Mouse (Mus musculus): ENCODE results near the gene Spink4. TPM values are rescaled to one million over a fixed set of nuclear protein-coding genes. Genes with fewer than 3 reads are reported as not detected.
"Not testable (repeated sequence)": the region's sequence is repeated elsewhere in the genome, so short reads cannot be mapped to it uniquely, and the experiment has no call there.

Gene Spink4
- polyA plus RNA-seq, 1 experiment from 2014 or later, result 2.6 TPM

DNA sequence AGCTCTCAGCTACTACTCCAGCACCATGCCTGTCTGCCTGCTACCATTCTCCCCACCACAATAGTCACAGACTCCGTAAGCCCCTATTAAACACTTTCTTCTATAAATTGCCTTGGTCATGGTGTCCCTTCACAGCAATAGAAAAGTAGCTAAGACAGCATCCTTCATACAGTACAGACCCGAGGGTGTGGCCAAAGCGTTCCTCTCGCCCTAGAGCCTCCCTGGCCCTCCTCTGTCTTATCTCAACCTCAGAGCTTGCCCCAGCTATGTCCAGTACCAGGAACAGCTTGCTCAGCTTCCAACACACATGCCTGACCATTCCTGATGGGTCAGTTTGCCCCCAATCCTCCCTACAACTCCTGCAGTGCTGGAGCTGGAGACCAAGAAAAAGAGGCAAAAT lies 19.2 kb upstream of the Spink4 start:
- no peak for DNase-seq (ENCODE audit: low spot score)

DNA sequence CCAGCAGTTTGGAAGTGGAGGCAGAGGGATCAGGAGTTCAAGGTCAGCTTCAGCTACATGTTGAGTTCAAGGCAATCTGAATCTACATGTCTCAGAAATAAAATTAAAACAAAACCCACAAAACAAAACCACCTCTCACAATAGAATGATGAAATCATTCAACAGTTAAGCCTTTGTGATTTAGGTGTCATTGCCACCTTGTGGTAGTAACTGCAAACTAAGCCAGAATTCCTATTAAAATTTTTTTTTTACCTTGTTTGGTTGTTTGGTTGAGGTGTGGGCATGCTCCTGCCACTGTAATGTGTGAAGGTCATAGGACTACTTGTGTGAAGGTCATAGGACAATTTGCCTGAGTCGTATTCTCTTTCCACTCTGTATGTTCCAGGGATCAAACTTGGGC lies 13.6 kb upstream of the Spink4 start:
- DNase-seq (ENCODE audit: low spot score), result peak; percentile 60

DNA sequence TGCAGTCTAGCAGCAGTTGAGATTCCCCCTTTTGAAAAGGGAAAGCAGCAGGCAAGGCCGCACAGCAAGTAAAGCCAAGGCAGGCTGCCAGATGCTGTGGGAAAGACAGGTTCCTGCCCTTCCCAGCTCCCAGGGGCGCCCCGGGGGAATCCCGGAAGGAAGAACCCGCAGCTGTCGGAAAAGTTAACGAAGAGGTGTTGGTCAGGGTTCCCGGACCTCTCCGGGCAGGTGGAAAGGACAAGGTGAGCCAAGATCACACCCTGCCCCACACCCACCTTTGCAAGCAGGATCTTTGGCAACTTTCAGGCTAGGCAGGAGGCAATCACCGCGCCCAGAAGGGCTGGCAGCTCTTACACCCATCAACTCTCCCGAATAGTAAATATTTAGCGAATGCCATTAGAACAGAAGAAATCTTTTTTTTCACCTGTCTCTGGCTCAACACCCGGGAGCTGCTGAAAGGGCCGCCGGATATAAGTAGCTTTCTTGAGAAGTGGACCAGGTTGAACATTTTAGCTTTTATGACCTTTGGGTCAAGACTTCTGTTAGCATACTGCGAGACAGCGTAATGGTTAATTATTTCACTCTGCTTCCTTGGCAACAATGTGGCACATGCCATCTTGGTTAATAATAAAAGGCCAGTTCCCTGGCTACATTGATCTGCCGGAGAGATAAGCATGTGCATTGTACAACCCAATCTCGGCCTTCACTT lies 11.4 kb upstream of the Spink4 start:
- DNase-seq (ENCODE audit: low spot score), result no peak

DNA sequence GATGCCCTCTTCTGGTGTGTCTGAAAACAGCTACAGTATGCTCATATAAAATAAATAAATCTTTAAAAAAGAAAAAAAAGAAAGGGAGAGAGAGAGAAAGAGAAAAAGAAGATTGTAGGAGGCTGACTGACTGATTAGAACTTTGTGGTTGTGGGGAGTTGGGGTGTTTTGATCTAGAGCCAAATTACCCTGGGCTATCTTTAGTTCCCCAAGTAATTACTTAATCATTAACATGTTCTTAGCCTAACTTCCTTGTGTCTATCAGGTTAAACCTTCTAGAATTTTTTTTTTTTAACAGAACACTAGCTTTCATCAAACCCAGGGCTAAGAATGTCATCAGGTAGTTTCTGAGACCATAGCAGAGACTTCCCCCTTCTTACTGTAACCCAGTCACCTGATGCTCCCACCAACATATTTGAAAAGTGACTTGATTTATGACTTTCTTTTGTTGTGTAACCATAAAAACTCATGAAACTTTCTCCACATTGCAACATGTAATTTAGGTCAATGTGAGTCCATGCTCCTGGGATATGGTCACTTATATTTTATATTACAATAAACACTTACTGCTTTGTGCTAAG lies 5.5 kb upstream of the Spink4 start:
- DNase-seq (ENCODE audit: low spot score), result no peak

DNA sequence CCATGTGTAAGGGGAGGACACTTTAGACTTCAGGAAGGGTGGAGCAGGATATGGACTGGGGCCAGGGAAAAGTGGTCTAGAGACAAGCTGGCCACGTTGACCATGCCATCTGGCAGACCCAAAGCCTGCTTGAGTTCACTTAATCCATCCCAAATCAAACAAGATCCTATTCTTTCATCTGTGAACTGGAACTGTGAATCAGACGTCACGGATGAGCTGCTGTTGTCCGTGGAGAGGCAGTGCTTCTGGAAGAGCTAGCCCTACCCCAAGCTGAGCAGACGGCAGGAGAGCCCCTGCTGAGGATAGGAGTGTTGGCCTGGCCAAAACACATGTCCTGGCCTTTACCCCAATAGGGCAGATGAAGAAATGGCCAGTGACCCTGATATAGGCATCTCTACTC lies 3.9 kb upstream of the Spink4 start:
- DNase-seq (ENCODE audit: low spot score), result no peak

DNA sequence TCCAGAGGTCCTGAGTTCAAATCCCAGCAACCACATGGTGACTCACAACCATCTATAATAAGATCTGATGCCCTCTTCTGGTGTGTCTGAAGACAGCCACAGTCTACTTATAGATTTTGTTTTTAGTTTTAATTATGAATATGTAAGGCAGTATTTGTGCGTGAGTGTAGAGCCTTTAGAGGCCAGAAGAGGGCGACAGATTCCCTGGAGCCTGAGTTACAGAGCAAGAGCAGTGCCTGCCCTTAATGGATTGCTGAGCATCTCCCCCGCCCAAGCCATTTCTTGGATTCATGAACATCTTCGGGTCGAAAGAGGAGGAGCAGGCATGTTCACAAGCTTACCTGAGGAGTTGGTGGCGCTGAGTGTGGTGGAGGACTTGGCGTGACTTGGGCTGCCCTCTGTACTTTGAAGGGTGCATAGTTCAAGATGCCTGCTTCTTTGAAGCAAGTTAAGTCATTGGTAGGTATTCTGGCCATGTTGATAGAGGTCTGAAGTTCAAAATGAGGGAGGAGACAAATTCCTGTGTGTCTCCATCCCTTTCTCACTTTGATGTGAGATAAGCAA lies 3.2 kb upstream of the Spink4 start:
- DNase-seq (ENCODE audit: low spot score), result no peak

DNA sequence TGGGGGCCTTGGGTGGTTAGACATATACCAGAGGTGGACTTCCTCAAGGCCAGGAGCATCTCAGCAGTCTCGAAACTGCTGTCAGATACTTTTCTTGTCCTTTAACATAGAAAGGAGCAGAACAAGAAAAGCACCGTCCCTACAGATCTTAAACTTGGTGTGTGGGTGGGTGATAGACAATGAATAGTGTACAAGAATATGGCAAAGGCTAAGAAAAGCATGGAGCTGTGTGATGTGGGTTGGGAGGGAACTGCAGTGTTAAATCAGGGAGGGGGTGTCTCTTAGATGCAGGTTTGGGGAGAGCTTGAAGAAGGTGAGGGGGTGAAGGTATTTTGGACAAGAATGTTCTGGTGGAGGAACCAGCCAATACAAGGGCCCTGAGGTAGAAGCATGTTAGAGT lies 724 bp downstream of the Spink4 start:
- DNase-seq (ENCODE audit: low spot score), result no peak

DNA sequence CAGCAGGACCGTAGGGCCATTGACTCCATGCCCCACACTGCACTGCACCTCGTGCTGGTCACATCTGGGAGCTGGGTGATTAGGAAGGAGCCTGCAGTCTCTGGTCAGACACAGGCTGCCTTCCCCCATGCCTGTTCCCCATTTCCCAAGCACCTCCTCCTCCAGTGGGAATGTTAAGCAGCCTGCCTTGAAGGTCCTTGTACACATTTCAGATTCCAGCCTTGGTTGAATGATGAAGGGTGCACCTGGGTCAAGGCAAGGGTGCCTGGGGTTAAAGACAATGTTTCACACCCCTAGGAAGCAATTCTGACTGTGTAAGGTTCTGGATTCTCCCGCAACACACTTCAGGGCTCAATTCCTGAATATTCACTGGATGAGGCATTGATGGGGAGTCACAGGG lies 1.4 kb downstream of the Spink4 start:
- DNase-seq (ENCODE audit: low spot score), result no peak

DNA sequence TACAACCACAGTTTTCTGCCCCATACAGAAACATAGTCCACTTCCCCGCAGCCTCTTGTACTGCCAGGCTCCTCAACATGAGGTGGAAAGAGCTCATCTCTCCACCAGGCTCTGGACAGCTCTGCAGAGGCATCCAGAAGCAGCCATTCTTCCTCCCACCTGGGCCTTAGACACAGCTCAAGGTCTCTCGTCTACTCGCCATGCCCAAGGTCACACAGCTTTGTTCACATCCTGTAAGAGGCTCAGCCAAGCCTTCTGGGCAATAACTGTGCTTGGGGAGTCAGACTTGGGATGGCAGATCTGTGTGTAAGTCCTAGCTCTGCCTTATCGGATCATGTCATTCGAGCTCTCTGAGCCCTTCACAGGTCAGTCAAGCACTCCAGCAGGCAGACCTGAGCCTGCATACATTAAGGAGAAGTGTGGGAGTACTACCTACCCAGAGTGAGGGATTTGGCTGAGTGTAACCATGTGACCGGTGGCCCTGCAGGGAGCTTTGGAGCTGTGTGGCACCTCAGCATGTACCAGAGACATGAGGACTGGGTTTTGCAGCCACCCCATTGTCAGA lies 3.3 kb downstream of the Spink4 start:
- no peak for DNase-seq (ENCODE audit: low spot score)

DNA sequence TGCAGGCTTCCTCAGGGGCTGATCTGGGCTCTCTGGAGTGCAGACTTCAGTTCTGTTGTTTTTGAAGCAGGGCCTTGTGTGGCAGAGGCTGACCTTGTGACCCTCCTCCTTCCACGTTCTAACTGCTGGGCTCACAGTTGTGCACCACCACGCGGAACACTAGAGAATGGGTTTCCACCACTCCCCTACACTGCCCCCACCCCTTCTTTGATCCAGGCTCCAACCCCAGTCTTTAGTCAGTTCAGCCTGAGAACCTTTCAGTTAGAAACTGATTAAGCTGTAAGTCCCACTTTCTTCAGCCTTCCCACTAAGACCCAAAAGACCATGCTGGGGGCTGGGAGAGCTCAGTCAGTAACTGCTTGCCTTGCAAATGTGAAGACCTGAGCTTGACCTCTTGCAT lies 5.7 kb downstream of the Spink4 start:
- DNase-seq (ENCODE audit: low spot score), result no peak

DNA sequence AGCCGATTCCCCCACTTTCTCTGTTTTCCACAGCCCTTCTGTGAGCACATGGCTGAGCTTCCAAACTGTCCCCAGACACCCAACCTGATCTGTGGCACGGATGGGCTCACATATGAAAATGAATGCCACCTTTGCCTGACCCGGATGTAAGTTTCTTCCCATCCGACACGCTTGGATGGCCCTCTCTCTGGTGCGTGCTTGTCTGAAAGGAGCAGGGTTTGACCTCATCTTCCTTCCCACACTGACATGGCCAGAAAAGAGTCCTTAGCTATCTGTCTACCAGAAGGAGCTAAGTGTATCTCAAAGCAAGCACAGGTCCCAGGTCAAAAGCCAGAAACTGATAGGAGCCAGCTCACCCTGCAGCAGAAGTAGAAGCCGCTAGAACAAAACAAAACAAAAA lies 9.2 kb downstream of the Spink4 start:
- no peak for DNase-seq (ENCODE audit: low spot score)

DNA sequence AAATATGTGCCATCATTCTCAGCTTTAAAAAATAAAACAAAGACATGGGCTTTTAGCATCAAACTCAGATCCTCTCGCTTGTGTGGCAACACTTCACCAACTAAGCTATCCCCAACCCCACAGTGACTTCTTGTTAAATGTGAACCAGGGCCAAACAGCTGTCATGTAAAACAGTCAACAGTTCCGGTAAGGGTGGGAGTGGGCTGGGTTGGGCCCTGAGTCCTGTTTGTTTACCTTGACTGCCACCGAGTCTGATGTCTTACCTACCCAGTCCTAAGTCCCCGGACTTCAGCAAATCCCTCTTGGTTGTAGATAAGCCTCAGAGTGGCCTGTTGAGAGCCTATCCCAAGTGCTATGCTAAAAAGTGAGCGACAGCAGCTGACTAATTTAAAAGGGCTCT lies 13.8 kb downstream of the Spink4 start:
- no peak for DNase-seq (ENCODE audit: low spot score)

DNA sequence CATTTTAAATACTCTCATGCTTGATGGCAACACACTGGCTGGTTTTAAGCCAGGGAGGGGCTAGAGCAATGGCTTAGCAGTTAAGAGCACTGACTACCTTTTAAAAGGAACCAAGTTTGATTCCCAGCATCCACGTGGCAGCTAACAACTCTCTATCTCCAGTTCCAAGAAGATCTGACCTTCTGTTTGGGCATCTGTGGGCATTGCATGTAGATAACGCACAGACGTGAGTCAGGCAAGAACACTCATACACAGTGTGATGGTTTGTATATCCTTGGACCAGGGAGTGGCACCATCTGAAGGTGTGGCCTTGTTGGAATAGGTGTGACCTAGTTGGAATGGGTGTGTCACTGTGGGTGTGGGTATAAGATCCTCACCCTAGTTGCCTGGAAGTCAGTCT lies 14.5 kb downstream of the Spink4 start:
- DNase-seq (ENCODE audit: low spot score), result not testable (repeated sequence)

DNA sequence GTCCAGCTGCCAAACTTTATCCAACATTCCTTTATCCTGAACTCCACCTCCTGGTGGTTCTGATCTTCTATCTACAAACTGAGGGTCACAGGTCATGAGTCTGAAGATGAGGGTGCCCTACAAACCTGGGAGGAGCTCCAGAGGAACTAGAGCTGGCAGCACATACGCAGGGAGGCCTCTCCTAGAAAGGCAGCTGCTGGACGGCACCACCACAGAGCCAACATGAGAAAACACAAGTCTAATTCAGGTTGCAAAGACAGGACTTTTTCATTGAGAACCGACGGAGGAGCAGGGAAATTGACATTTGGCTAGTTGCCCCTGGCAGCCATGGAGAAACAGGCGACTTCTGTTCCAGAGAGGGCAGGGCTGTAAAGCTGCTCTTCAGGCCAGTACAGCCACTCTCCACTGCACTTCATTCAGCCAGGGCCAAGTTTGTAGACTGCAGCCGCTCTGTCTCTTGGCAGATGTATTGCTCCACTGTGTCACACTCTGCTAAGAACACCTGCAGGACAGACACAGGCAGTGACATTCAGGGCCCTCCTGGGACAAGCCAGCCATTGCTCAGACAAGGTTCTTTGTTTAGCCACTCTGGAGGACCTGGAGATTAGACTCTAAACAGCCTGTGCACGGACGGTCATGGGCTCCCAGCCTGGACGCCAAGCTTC lies 16.5 kb downstream of the Spink4 start:
- no peak for DNase-seq (ENCODE audit: low spot score)

DNA sequence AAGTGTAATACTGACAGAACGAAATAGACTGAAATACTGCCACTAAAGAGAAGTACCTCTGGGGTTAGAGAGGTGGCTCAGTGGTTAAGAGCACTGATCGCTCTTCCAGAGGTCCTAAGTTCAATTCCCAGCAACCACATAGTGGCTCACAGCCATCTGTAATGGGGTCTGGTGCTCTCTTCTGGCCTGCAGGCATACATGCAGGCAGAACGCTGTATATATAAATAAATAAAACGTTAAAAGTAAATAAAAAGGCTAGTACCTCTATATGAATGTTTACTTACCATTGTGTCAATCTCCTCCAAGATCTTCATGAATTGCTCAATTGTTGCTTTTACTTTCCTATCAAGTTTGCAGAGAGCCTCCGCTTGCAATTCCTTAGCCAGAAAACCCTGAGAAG lies 18.9 kb downstream of the Spink4 start:
- DNase-seq (ENCODE audit: low spot score), result no peak

DNA sequence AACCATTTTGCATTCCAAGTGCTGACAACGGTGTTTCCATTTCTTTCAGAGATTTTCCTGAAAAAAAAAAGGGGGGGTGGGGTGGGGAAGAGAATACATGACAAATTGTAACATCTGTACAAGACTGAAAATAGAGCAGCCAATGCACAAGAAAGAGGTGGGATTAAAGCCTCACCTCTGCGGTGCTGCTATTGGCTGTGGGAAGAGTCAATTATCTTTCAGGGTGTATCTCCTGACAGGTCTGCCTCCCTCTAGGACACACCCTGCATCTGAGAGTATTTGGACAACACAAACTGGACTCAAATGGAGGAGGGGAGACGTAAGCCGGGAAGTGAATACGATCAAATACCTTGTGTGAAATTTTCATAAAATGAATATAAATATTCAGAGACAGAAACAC lies 23.8 kb downstream of the Spink4 start:
- DNase-seq (ENCODE audit: low spot score), result no peak

DNA sequence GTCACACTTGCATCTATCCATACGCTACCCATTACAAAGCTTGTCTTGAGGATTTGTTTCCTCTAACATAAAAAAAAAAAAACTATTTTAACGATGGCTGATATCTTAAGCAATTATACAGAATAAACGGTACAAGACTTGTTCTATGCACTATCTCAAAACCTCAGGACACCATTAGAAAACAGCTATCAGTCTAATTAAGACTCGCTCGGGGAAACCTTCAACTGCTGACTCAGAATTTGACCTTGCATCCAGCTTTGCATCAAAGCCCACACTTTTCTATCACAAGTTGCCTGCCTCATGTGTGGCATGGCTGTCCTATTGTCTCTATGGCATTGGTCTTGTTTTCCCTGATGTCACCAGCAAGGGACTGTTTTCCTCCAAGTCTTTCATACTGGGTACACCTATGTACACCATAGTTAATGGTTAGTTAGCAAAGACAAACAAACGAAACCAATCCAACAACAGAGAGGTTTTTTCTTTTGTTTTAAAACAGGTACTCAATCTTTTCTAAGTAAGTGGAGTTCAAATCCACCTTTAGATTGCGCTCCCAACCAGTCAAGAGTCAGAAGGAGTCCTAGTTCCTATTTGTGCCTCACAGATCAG lies 26.8 kb downstream of the Spink4 start:
- no peak for DNase-seq (ENCODE audit: low spot score)

DNA sequence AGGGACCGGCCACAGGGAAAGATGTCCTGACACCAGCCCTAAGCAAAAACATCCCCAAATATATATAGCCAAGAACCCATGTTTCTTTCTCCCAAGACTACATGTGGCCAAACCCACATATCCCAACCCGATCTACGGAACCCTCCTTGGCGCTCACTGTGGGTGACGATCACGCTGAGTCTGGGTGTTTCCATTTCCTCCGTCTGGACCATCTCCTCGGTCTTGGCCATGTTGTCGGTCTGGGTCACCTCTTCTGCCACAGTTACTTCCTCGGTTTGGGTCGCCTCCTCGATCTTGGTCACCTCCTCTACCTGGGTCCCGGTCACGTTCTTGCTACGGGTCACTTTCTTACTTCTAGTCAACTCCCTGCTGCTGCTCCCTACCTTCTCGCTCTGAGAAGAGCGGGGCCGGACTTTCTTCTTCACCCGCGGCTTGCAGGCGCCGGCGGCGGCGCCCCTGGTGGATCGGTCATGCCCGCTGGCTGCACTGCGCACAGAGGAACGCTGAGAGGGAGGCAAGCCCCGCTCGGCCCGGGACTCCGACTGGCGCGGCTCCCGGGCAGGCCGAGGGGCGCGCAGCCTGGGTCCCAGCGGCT lies 27.8 kb downstream of the Spink4 start:
- no peak for DNase-seq (ENCODE audit: low spot score)

DNA sequence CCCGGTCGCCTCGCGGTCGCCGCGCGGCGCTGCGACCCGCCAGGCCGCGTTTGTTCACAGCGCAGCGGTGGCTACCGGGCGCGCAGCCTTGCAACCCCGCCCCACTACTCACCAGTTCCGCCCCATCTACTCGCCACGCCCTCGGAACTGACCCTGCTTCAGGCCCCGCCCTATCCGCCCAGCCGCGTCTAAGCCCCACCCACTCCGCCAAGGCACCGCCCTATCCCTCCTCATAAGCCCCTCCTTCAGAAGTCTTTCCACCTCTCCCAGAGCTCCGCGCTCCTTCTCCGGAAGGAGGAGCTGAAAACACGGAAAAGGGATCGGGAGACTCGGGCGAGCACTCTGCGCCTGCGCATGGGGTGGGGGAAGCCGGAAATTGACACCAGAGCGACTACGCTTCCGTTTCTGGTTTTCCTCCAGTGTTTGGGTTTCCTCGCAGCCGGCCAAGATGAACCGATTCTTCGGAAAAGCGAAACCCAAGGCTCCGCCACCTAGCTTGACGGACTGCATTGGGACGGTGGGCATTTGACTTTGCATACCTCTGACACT lies 28.4 kb downstream of the Spink4 start, which contains the start of the genes Bag1 and Chmp5:
Gene Bag1 (minus strand): TSS at position 135 of the 549 bp plus-strand sequence.
Gene Chmp5 (plus strand): TSS at position 248 of the 549 bp plus-strand sequence.
- DNase-seq (ENCODE audit: low spot score), result peak; percentile 98

DNA sequence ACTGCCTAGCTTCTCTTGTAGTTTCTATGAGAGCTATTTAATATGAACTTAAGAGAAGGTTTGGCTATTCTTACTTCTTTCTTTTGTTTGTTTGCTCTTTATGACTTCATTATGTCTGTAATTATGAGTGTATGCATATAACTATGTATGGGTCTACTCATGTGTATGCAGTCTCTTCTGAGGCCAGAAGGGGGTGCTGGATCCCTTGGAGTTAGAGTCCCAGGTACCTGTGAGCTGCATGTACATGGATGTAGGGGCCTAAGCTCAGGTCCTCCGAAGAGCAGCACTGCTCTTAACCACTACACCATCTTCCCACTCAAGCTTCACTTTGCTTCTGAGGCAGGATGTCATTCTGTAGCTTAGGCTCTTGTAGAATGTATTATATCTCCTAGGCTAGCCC lies 33.7 kb downstream of the Spink4 start:
- peak; percentile 36 for DNase-seq (ENCODE audit: low spot score)

DNA sequence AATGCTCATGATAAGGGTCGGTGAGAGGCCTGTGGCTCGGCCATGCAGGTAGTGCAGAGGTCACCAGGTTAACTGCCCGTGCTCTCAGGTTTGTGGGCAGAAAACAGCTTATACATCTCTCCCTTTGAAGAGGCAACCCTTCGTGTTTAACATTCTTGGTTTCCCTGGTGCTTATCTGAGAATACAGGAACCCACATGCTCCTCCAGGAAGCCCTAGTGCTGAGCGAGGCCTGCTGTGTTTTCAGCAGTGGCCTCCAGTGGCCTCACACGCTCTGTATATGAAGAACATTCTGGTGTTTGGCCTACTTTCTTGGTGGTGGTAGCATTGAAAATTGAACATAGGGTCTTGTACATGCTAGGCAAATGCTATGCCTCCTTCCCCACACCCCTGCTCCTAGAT lies 36.1 kb downstream of the Spink4 start:
- no peak for DNase-seq (ENCODE audit: low spot score)

Data from thymus, postnatal 0 days (tissue).